Mouse (Mus musculus) midbrain, embryonic 16.5 days (tissue): ENCODE results near the gene Mov10. TPM values are rescaled to one million over a fixed set of nuclear protein-coding genes. Genes with fewer than 3 reads are reported as not detected.

Experiments used
- ATAC-seq: fragments of 200-750 bp; cut with Nextera tagmentation; 2 replicates; pipeline ENCODE4 v1.8.0; 2017; ENCODE audit warnings: moderate TSS enrichment
- H3K27ac ChIP-seq: fragments of 300-500 bp; sonication (generic); 2 replicates; pipeline ENCODE4 v1.5.1; 2014; ENCODE audit warnings: mild to moderate bottlenecking, low read length, mixed read lengths
- H3K27me3 ChIP-seq: fragments of 300-500 bp; sonication (generic); 2 replicates; pipeline ENCODE4 v1.6.1; 2014; ENCODE audit warnings: low read depth, low read length, mixed read lengths; ENCODE audit not compliant: control insufficient read depth, insufficient read depth
- H3K36me3 ChIP-seq: fragments of 300-500 bp; sonication (generic); 2 replicates; pipeline ENCODE4 v1.6.1; 2014; ENCODE audit warnings: mild to moderate bottlenecking, low read length, moderate library complexity, mixed read lengths; ENCODE audit not compliant: control insufficient read depth, insufficient read depth
- H3K4me1 ChIP-seq: fragments of 300-500 bp; sonication (generic); 2 replicates; pipeline ENCODE4 v1.6.1; 2014; ENCODE audit warnings: mild to moderate bottlenecking, low read length, mixed read lengths; ENCODE audit not compliant: control insufficient read depth, insufficient read depth
- H3K4me2 ChIP-seq: fragments of 300-500 bp; sonication (generic); 2 replicates; pipeline ENCODE4 v1.6.1; 2014; ENCODE audit warnings: mild to moderate bottlenecking, low read length, mixed read lengths
- H3K4me3 ChIP-seq: fragments of 300-500 bp; sonication (generic); 2 replicates; pipeline ENCODE4 v1.5.1; 2014; ENCODE audit warnings: low read depth, mild to moderate bottlenecking, low read length, moderate library complexity, mixed read lengths
- H3K9ac ChIP-seq: fragments of 300-500 bp; sonication (generic); 2 replicates; pipeline ENCODE4 v1.6.1; 2014; ENCODE audit warnings: low read depth, low read length, mixed read lengths
- H3K9me3 ChIP-seq: fragments of 300-500 bp; sonication (generic); replicated peaks from 2 replicates; pipeline ENCODE4 v1.6.1; 2014; ENCODE audit warnings: mild to moderate bottlenecking, low read length, mixed read lengths; ENCODE audit not compliant: control insufficient read depth, poor library complexity, severe bottlenecking
- WGBS: fragments of 180-500 bp; shearing (Covaris S2); extraction: QIAGEN DNeasy Blood & Tissue Kit; methylation state at CpG from one replicate; pipeline ENCODE4 v1.1.7; 2014; 5-methylcytosine and 5-hydroxymethylcytosine counted together
- polyA plus RNA-seq: library from polyadenylated mRNA; unstranded; fragments of >200 nt; fragmentation: Nextera tagmentation; extraction: Ambion mirVana; gene quantifications from 2 replicates; pipeline ENCODE4 v1.2.1, GENCODE M21; 2015

Gene Mov10
- polyA plus RNA-seq, 1 experiment from 2014 or later, result 8.3 TPM

GRCm38 (mm10) chr3:104780561-104781420 lies 37.6 kb downstream of the Mov10 start, which contains the start of gene Ppm1j:
Gene Ppm1j, plus strand, starts transcription at chr3:104781056.
- Histone ChIP-seq H3K27ac (no peak within 1 kb of the TSS), H3K9ac (peak within 1 kb of the TSS; percentile 56), H3K27me3 (peaks cover 88% of the 10 kb centered on the region), H3K36me3 (no peaks in the 10 kb centered on the region), H3K9me3 (no peaks in the 10 kb centered on the region), H3K4me1 (peaks cover 16% of the 10 kb centered on the region), H3K4me2 (peak within 1 kb of the TSS; percentile 90), H3K4me3 (peak within 1 kb of the TSS; percentile 45)
- ATAC-seq, result no peak
- under 1% methylated on average over 55 of the region's 56 CpGs for WGBS

DNA sequence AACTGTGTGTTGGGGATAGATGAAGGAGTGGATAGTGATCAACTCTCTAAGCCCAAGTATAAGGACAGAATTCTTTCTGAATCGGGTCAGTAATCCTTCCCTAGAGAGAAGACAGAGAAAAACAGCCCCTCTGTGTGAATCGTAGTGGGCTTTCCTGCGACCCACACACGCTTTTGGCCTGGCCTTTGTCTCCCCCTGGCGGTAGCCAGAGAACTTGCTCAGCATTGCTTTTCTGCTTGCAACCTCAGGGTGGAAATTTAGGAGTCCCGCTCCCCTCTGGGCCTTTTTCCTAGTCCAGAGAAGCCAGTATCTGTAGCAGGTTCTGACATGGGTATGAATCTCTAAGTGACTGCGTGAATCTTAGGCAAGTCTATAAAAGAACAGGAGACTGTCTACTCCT lies 38.4 kb downstream of the Mov10 start:
- Histone ChIP-seq H3K36me3 (no peaks in the 10 kb centered on the region), H3K4me1 (peaks cover 16% of the 10 kb centered on the region), H3K4me2 (no peak overlapping the region), H3K9me3 (no peaks in the 10 kb centered on the region), H3K27ac (no peak overlapping the region), H3K27me3 (peaks cover 84% of the 10 kb centered on the region), H3K4me3 (no peak overlapping the region), H3K9ac (no peak overlapping the region)
- no peak for ATAC-seq
- 2% methylated on average over 7 of the region's 7 CpGs for whole genome bisulfite sequencing

DNA sequence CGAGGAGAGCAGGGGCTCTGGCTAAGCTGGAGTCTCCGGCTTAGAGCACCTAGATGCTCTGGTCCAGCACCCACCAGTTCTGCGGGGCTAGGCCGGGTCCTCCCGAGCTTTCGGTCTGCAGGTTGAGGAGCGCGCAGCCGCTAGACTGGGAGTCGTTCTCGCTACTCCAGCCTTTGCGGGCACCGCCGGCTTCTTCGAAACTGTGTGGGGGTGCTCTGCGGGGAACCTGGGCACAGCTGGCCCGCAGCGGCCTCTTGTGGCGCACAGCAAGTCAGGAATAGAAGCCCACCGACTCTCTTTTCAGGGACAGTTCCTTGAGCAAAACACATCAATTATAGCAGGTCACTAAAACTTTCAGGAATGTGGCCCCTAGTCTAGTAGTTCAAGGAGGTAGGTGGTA lies 41.0 kb downstream of the Mov10 start:
- peaks cover 16% of the 10 kb centered on the region for H3K4me1 ChIP-seq
- H3K27me3 ChIP-seq, result peaks cover 60% of the 10 kb centered on the region
- H3K27ac ChIP-seq, result no peak overlapping the region
- H3K4me2 ChIP-seq, result peak overlapping the region; percentile 60
- no peaks in the 10 kb centered on the region for H3K9me3 ChIP-seq
- H3K4me3 ChIP-seq, result peak overlapping the region; percentile 30
- no peaks in the 10 kb centered on the region for H3K36me3 ChIP-seq
- H3K9ac ChIP-seq, result peak overlapping the region; percentile 35
- WGBS, result under 1% methylated on average over 20 of the region's 20 CpGs
- 0 out of 2 replicates have a peak, but pooled peaks have one; percentile 31 for ATAC-seq

DNA sequence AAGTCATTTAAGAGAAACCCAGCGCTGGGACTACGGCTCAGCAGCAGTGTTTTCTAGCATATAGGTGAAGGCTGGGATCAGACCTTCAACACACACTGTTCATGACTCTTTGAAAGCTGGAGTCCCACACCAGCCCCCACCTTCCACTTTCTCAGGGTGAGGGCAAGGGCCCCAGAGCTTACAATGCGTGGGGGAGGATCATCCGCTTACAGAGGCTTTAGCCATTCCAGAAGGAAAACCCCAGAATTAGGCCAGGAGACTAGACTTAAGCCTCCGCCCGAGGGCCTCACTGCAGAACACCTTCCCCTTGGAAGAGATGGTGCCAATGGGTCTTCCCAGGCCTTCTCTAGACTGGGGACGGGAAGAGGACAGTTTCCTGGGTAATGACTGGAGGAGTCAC lies 45.1 kb downstream of the Mov10 start:
- Histone ChIP-seq H3K27me3 (peaks cover 23% of the 10 kb centered on the region), H3K9ac (no peak overlapping the region), H3K4me1 (no peaks in the 10 kb centered on the region), H3K9me3 (no peaks in the 10 kb centered on the region), H3K4me3 (no peak overlapping the region), H3K4me2 (no peak overlapping the region), H3K27ac (no peak overlapping the region), H3K36me3 (no peaks in the 10 kb centered on the region)
- 55% methylated on average over 7 of the region's 7 CpGs for WGBS
- ATAC-seq, result no peak

- peaks cover 6% of the 10 kb centered on the region for H3K27me3 ChIP-seq
- H3K4me3 ChIP-seq, result no peak overlapping the region
- no peaks in the 10 kb centered on the region for H3K4me1 ChIP-seq
- no peak overlapping the region for H3K27ac ChIP-seq
- H3K36me3 ChIP-seq, result no peaks in the 10 kb centered on the region
- ATAC-seq, result no peak
- WGBS, result 57% methylated on average over 6 of the region's 6 CpGs
- H3K9ac ChIP-seq, result no peak overlapping the region
- H3K4me2 ChIP-seq, result no peak overlapping the region
- no peaks in the 10 kb centered on the region for H3K9me3 ChIP-seq
These were observed 46.9 kb downstream of the Mov10 start for GRCm38 (mm10) chr3:104771460-104771859.

DNA sequence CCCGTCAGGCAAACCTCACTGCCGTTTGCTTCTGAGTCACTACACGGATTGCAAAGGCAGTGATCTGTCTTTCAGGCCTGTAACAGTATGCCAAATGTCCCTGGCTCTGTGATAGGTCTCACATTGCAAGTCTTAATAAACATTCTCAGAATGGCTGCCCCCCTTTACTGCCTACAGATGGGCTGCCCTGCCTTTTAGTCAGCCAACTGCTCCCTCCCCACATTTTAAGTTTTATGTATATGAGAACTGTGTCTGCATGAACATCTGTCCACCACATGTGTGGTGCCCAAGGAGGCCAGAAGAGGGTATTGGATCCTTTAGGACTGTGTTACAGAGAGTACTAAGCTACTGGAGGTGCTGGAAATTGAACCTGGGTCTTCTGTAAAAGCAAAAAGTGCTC lies 47.4 kb downstream of the Mov10 start:
- no peaks in the 10 kb centered on the region for H3K9me3 ChIP-seq
- 85% methylated on average over 3 of the region's 3 CpGs for WGBS
- no peaks in the 10 kb centered on the region for H3K4me1 ChIP-seq
- H3K36me3 ChIP-seq, result no peaks in the 10 kb centered on the region
- peaks cover under 1% of the 10 kb centered on the region for H3K27me3 ChIP-seq
- H3K4me3 ChIP-seq, result no peak overlapping the region
- H3K9ac ChIP-seq, result no peak overlapping the region
- no peak overlapping the region for H3K4me2 ChIP-seq
- H3K27ac ChIP-seq, result no peak overlapping the region
- no peak for ATAC-seq

GRCm38 (mm10) chr3:104770035-104770434 lies 48.3 kb downstream of the Mov10 start:
- no peaks in the 10 kb centered on the region for H3K4me1 ChIP-seq
- H3K4me3 ChIP-seq, result no peak overlapping the region
- no peak for ATAC-seq
- H3K27ac ChIP-seq, result no peak overlapping the region
- H3K36me3 ChIP-seq, result no peaks in the 10 kb centered on the region
- no peak overlapping the region for H3K9ac ChIP-seq
- H3K27me3 ChIP-seq, result no peaks in the 10 kb centered on the region
- H3K4me2 ChIP-seq, result no peak overlapping the region
- H3K9me3 ChIP-seq, result no peaks in the 10 kb centered on the region
- 57% methylated on average over 10 of the region's 10 CpGs for WGBS

GRCm38 (mm10) chr3:104769135-104769534 lies 49.2 kb downstream of the Mov10 start:
- Histone ChIP-seq H3K27me3 (no peaks in the 10 kb centered on the region), H3K4me1 (no peaks in the 10 kb centered on the region), H3K4me3 (no peak overlapping the region), H3K9ac (no peak overlapping the region), H3K27ac (no peak overlapping the region), H3K4me2 (no peak overlapping the region), H3K36me3 (no peaks in the 10 kb centered on the region), H3K9me3 (no peaks in the 10 kb centered on the region)
- no peak for ATAC-seq
- WGBS, result 32% methylated on average over 3 of the region's 3 CpGs

DNA sequence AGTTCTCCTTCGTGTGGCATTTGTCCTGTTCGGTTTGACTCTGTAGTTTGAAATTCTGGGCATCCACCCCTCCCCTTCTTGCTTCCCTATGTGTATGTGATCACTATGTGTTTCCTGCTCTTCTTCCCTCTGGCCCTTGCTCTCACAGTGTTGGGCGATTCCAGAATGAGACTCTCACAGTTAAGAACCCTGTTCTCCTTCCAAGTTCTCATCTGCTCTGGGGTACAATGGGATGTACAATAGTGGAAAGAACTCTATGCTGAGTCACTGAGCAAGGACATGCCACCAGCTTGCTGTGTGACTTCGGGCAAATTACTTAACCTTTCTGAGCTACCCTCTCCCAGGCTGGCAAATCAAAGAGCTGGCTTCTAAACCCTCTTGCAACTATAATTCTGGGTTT lies 50.6 kb downstream of the Mov10 start:
- Histone ChIP-seq H3K4me1 (no peaks in the 10 kb centered on the region), H3K27me3 (no peaks in the 10 kb centered on the region), H3K27ac (no peak overlapping the region), H3K4me2 (no peak overlapping the region), H3K9ac (no peak overlapping the region), H3K36me3 (no peaks in the 10 kb centered on the region), H3K9me3 (no peaks in the 10 kb centered on the region), H3K4me3 (no peak overlapping the region)
- no peak for ATAC-seq
- 84% methylated on average over 4 of the region's 4 CpGs for WGBS
